Mouse (Mus musculus) ES-CJ7 (cell line): ENCODE results near the gene Rbl1.

ENCODE experiments used
- DNase-seq: peaks from one replicate; pipeline ENCODE4 v3.0.0; 2011; ENCODE audit warnings: low read depth, low spot score

Gene Rbl1

GRCm38 (mm10) chr2:157133769-157134478 lies 70.4 kb downstream of the Rbl1 start:
- DNase-seq, result no peak

DNA sequence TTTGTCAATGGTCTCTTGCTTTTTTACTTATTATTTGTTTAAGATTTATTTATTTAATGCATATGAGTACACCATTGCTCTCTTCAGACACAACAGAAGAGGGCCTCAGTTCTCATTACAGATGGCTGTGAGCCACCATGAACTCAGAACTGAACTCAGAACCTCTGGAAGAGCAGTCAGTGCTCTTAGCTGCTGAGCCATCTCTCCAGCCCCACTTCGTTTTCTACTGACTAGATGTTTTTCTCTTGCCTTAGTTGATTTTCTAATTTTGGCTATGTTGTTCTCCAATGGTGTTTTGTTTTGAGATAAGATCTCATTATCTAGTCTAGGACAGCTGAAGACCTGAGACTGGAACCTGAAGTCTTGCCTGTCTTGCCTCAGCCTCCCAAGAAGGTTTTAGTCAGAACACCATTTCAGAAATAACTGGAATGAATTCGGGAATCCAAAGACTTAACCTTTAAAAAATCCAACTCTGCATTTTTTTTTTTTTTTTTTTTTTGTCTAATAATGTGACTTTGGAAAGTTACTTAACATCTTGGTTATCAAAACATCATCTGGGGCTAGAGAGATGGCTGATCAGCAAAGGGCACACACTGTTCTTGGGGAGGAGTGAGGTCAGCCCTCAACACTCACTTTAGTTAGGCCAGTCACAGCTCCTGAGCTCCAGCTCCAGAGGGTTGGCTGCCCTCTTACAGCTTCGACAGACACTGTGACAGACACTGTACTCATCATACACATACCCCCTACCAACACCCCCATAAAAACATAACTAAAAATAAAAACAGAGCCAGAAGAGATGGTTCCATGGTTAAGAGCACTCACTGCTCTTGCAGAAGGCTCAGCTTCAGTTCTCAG lies 71.4 kb downstream of the Rbl1 start:
- DNase-seq, result no peak

- DNase-seq, result no peak
These were observed 72.2 kb downstream of the Rbl1 start for GRCm38 (mm10) chr2:157132086-157132485.

DNA sequence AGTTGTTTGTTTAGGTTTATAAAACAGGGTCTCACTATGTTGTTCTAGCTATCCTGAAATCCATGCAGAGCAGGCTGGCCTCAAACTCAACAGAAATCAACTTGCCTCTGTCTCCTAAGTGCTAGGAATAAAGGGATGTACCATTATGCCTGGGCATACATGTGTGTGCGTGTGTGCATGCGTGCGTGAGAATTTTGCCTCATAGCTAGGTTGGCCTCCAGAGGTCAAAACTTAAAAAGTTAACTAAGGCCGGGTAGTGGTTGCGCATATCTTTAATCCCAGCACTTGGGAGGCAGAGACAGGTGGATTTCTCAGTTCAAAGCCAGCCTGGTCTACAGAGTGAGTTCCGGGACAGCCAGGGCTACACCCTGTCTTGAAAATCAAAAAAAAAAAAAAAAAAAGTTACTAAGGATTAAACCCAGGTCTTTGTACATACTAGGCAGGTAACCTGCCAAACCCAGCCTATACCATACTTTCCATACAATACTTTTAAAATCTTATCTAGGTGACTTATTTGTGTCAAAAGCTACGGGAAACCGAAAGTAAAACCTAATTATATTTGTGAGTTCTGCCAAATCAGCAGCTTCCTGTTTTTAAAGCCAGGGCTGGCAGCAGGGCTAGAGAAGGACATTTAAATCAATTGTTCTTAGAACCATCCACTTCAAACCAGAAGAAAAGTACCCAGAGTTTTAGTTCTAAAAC lies 73.4 kb downstream of the Rbl1 start:
- no peak for DNase-seq

GRCm38 (mm10) chr2:157129601-157130164 lies 74.7 kb downstream of the Rbl1 start:
- DNase-seq, result no peak

DNA sequence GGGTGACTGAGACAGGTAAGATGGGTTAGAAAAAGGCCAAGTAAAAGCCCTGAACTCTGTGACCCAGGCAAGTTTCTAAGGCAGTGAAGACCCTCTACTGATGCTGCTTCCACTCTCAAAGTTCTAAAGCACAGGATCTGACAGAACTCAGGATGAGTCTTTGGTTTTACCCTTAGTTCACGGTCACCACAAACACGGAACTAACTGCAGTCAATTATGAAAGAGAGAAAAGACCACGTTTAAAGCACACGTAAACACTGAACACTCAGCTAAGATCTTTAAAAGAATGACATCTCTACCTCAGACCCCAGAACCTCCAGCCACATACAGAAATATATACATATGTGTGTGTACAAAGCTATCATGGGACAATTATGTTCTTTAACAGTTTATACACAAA lies 75.2 kb downstream of the Rbl1 start:
- DNase-seq, result no peak

- DNase-seq, result no peak
These were observed 76.3 kb downstream of the Rbl1 start for GRCm38 (mm10) chr2:157128072-157128471.

DNA sequence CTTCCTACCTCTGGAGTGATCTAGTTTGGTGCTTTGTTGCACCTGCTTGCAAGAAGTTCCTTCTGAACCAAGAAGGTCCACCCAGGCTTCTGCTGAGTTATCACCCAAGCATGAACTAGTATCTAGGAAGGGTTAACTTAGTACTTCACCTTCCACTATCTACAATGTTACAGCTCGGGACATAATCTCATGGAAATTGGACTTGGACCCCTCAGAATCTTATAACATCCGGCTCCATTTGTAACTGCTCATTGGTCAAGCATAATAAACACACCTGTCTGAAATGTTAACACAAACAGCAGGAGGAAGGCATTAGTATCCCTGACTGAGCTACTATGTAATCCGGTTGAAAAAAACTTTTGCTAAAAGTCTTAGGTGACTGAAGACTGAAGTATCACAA lies 77.0 kb downstream of the Rbl1 start:
- DNase-seq, result no peak

DNA sequence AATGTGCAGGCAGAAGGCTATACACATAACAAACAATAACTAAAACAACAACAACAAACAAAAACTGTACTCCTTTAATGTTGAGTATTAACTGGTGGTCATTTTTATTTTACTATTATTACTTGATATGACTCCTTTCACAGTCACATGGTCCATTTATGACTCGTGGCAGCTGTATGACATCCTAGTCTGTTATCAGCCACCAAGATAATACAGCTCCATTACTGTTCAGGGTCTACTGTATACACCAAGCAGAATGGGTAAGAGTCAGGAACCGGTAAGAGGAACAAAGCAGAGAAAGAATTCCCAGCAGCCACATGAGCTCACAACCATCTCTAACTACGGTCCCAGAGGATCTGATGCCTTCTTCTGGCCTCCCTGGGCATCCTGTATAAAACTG lies 79.1 kb downstream of the Rbl1 start:
- DNase-seq, result no peak

DNA sequence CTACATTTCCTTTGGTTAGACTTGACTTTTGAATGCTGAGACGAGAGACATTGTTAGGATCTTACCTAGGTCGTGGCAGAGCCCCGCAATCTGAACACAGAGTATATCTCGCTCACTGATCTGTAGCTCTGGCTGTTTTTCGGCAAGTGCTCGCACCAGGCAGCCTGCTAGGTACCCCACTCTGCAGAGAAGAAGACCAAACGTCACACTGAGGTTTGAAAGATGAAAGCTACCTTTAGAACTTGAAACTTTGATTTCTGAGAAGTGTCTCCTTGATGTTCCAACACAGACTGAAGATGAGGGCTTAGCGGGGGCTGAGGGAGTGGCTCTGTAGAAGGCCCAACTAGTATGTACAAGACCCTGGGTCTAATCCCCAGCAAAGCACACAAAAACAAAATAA lies 82.6 kb downstream of the Rbl1 start:
- no peak for DNase-seq

DNA sequence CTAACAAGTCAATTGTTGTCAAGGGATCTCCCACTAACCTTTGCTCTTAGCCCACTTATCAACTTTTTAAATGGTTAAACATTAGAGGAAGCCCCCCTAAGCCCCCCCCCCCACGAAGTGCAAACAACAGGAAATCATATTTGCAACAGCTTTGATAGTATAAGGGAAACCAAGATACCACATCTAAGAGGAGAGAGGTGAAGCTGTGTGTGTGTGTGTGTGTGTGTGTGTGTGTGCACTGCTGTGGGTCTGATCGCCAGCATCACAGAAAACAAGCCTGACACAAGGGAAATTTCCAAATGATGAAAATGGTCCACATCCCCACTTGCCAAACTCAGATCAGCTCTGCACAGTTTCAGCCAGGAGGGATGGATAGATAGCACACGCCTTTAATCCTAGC lies 85.3 kb downstream of the Rbl1 start:
- no peak for DNase-seq

DNA sequence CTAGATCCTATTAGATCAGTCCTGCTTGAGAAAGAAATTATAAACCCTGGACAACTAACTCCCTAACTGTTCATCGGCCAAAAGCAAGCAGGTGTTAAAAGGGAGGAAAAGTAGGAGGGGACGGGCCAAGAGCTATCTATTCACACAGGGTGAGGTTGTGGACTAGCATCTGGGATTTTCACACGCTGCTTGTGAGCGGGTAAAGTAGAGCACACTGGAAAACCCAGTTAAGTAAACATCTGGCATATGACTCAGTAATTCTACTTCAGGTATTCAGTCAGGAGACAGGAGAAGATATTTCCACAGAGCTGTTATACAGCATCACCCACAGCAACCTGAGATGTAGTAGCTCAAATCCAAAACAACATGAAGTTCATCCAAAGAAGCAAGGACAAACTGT lies 85.8 kb downstream of the Rbl1 start:
- no peak for DNase-seq

DNA sequence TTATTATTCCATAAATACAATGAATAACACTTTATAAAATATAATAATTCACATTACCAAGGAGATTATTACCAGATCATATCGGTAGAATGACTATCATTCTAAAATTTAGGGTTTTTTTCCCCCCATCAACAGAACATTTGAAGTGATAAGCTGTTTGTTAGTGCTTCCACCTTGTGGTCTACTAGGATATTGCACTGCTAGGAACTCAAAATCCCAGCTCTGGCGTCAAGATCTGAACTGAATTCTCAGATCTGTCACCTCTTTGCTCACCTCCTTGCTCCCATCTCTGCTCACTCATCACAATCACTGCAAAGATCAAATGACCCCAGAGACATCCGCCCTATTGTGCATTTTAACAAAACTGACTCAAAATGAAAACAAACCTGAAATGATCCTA lies 87.4 kb downstream of the Rbl1 start:
- peak; percentile 58 for DNase-seq

GRCm38 (mm10) chr2:157108236-157108635 lies 96.1 kb downstream of the Rbl1 start:
- no peak for DNase-seq

DNA sequence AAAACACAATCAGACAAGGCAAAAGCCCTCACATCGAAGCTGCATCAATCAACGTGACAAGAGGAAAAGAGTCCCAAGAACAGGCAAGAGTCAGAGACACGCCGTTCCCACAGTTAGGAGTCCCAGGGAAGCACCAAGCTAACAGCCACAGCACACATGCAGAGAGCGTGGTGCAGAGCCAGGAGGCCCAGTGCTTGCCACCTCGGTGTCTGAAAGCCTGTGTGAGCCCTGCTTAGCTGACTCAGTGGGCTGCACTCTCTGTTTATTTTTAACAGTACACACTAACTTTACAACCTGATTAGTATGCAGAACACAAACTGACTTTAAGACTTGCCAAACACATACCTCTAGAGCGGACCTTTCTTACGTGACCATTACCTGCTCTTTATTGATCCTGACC lies 99.9 kb downstream of the Rbl1 start:
- DNase-seq, result no peak

DNA sequence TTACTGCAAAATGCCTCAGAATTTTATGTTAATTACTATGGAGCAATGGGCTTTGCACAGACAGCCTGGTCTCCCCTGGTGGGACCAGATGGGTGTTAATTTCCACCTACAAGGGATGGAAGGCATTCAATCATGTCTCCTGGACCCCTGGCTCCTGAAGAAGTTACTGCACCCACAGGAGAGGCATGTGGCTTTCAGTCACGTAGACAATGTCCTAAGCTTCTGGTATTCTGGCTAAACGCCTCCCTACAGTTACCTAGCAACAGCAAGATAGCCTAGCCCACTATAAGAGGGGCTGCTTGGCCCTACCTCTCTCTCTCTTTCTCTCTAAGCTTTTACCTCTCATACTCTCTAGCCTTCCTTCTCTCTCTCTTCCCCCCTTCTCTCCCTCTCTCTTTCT lies 102.1 kb downstream of the Rbl1 start:
- DNase-seq, result peak; percentile 33

DNA sequence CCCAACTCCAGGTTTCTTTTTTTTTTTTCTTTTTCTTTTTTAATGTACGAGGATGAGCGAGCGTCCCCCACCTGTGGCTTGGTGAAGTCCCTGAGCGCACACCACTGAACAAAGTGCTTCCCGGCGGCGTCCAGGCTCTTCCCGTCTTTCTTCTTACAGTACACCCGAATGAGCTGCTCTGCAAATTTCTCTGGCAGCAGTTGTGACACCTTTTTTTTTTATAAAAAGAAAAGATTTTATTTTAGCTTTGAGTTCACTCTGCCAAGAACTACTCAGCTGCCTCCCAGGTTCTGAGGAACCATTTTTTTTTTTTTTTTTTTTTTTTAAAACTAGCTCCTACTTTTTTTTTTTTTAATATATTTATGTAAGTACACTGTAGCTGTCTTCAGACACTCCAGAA lies 102.7 kb downstream of the Rbl1 start:
- no peak for DNase-seq

DNA sequence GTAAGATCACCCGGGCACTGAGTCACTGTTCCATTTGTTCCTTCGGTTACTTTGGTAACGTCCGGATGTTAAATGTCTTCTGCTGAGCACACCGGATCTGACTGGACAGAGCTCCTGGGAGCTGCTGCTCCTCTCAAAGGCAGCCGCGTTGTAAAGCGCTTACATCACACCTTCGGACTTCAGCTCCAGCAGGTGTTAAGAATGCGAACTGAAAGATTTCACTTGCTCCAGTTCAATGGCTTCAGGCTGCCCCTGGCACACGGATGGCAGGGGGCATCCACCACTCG lies 104.1 kb downstream of the Rbl1 start:
- DNase-seq, result peak; percentile 60

GRCm38 (mm10) chr2:157099532-157100318 lies 104.6 kb downstream of the Rbl1 start:
- no peak for DNase-seq
